Mouse (Mus musculus) MEL (cell line): ENCODE data around the gene Cadps2. TPM values are rescaled to one million over a fixed set of nuclear protein-coding genes. Genes with fewer than 3 reads are reported as not detected.

Experiments used
- DNase-seq: peaks from one replicate; pipeline ENCODE4 v3.0.0; 2011; ENCODE audit warnings: low read depth, low spot score
- H3K27ac ChIP-seq: 2 replicates; pipeline ENCODE4 v1.5.1; 2012; ENCODE audit warnings: low read depth, mild to moderate bottlenecking, control low read depth, low read length, moderate library complexity; ENCODE audit not compliant: control insufficient read depth
- H3K27me3 ChIP-seq, 2 experiments: fragments of 150-350 bp in 1 of 2; sonication (generic) in 1 of 2; 2 replicates each; pipeline ENCODE4 v1.6.1; 2012; ENCODE audit warnings: low read length in 2 of 2, mild to moderate bottlenecking in 2 of 2, improper control_type of control experiment in 1 of 2, moderate library complexity in 1 of 2; ENCODE audit not compliant: insufficient read depth in 2 of 2, control insufficient read depth in 1 of 2
- H3K36me3 ChIP-seq, 2 experiments: 2 replicates each; pipeline ENCODE4 v1.6.1; 2012 to 2014; ENCODE audit warnings: low read length in 2 of 2, improper control_type of control experiment in 1 of 2, inconsistent platforms in 1 of 2, mild to moderate bottlenecking in 1 of 2; ENCODE audit not compliant: insufficient read depth in 2 of 2, control insufficient read depth in 1 of 2
- H3K4me1 ChIP-seq, 2 experiments: fragments of 150-350 bp in 1 of 2; sonication (generic) in 1 of 2; 2 replicates each; pipeline ENCODE4 v1.6.1; 2012; ENCODE audit warnings: low read length in 2 of 2, improper control_type of control experiment in 1 of 2, mild to moderate bottlenecking in 1 of 2; ENCODE audit not compliant: insufficient read depth in 2 of 2, control insufficient read depth in 1 of 2
- H3K4me3 ChIP-seq, 2 experiments: fragments of 150-350 bp in 1 of 2; sonication (generic) in 1 of 2; 2 replicates each; pipeline ENCODE4 v1.5.1; 2012; ENCODE audit warnings: low read depth in 2 of 2, low read length in 2 of 2, mild to moderate bottlenecking in 2 of 2, moderate library complexity in 2 of 2, control low read depth in 1 of 2, improper control_type of control experiment in 1 of 2; ENCODE audit not compliant: control insufficient read depth in 1 of 2, insufficient read depth in 1 of 2
- H3K79me2 ChIP-seq: 2 replicates; pipeline ENCODE4 v1.6.1; 2012; ENCODE audit warnings: mild to moderate bottlenecking, low read length, moderate library complexity; ENCODE audit not compliant: control insufficient read depth, poor library complexity, insufficient read depth
- H3K9ac ChIP-seq: 2 replicates; pipeline ENCODE4 v1.6.1; 2012; ENCODE audit warnings: low read depth, mild to moderate bottlenecking, control low read depth, low read length, moderate library complexity; ENCODE audit not compliant: control insufficient read depth, poor library complexity, severe bottlenecking
- H3K9me3 ChIP-seq: fragments of 150-350 bp; sonication (generic); replicated peaks from 2 replicates; pipeline ENCODE4 v1.6.1; 2012; ENCODE audit warnings: mild to moderate bottlenecking, low read length, improper control_type of control experiment, moderate library complexity; ENCODE audit not compliant: insufficient read depth
- BHLHE40 ChIP-seq: IDR thresholded peaks from 2 replicates; pipeline ENCODE4 v1.6.1; 2012; ENCODE audit warnings: low read depth, mild to moderate bottlenecking, inconsistent platforms, low read length, improper control_type of control experiment, borderline replicate concordance
- CHD2 ChIP-seq: IDR thresholded peaks from 2 replicates; pipeline ENCODE4 v1.6.1; 2011; ENCODE audit warnings: low read length, improper control_type of control experiment
- CTCF ChIP-seq, 3 experiments: IDR thresholded peaks in 2 of 3; conservative IDR thresholded peaks in 1 of 3; 2 replicates each; pipeline ENCODE4 v1.5.1; 2011 to 2012; ENCODE audit warnings: low read length in 3 of 3, low read depth in 2 of 3, mild to moderate bottlenecking in 2 of 3, improper control_type of control experiment in 1 of 3, inconsistent platforms in 1 of 3, mixed read lengths in 1 of 3, moderate library complexity in 1 of 3; ENCODE audit not compliant: control insufficient read depth in 1 of 3, insufficient read depth in 1 of 3, poor library complexity in 1 of 3, severe bottlenecking in 1 of 3
- E2F4 ChIP-seq: IDR thresholded peaks from 2 replicates; pipeline ENCODE4 v1.6.1; 2011; ENCODE audit warnings: low read depth, low read length, improper control_type of control experiment, borderline replicate concordance
- EP300 ChIP-seq, 2 experiments: IDR thresholded peaks; 2 replicates each; pipeline ENCODE4 v1.6.1; 2011; ENCODE audit warnings: improper control_type of control experiment in 2 of 2, low read length in 2 of 2, low read depth in 1 of 2, mild to moderate bottlenecking in 1 of 2
- ETS1 ChIP-seq: IDR thresholded peaks from 2 replicates; pipeline ENCODE4 v1.6.1; 2012; ENCODE audit warnings: low read depth, mild to moderate bottlenecking, inconsistent platforms, low read length, improper control_type of control experiment, moderate library complexity
- GABPA ChIP-seq: IDR thresholded peaks from 2 replicates; pipeline ENCODE4 v1.6.1; 2012; ENCODE audit warnings: low read depth, mild to moderate bottlenecking, inconsistent platforms, low read length, improper control_type of control experiment, moderate library complexity
- GATA1 ChIP-seq: IDR thresholded peaks from 2 replicates; pipeline ENCODE4 v1.6.1; 2011; ENCODE audit warnings: low read depth, low read length, improper control_type of control experiment
- KAT2A ChIP-seq: conservative IDR thresholded peaks from 2 replicates; pipeline ENCODE4 v1.6.1; 2012; ENCODE audit warnings: low read depth, low read length, improper control_type of control experiment, inconsistent platforms
- MAX ChIP-seq: IDR thresholded peaks from 2 replicates; pipeline ENCODE4 v1.6.1; 2011; ENCODE audit warnings: low read length, improper control_type of control experiment
- MEF2A ChIP-seq: IDR thresholded peaks from 2 replicates; pipeline ENCODE4 v1.6.1; 2014; ENCODE audit warnings: low read depth, mild to moderate bottlenecking, inconsistent platforms, low read length, improper control_type of control experiment; ENCODE audit not compliant: poor library complexity, insufficient replicate concordance, severe bottlenecking; ENCODE audit errors: extremely low read depth
- MXI1 ChIP-seq: IDR thresholded peaks from 2 replicates; pipeline ENCODE4 v1.6.1; 2011; ENCODE audit warnings: mild to moderate bottlenecking, low read depth, low read length, improper control_type of control experiment
- MYC ChIP-seq: IDR thresholded peaks from 2 replicates; pipeline ENCODE4 v1.6.1; 2011; ENCODE audit warnings: low read depth, mild to moderate bottlenecking, low read length, improper control_type of control experiment, moderate library complexity
- NRF1 ChIP-seq: IDR thresholded peaks from 2 replicates; pipeline ENCODE4 v1.6.1; 2014; ENCODE audit warnings: low read depth, mild to moderate bottlenecking, inconsistent platforms, low read length, improper control_type of control experiment, moderate library complexity; ENCODE audit not compliant: poor library complexity, insufficient read depth, severe bottlenecking
- POLR2AphosphoS2 ChIP-seq: IDR thresholded peaks from 2 replicates; pipeline ENCODE4 v1.6.1; 2011; ENCODE audit warnings: low read length, improper control_type of control experiment
- RAD21 ChIP-seq: IDR thresholded peaks from 2 replicates; pipeline ENCODE4 v1.6.1; 2011; ENCODE audit warnings: mild to moderate bottlenecking, low read depth, low read length, improper control_type of control experiment
- RCOR1 ChIP-seq: IDR thresholded peaks from 2 replicates; pipeline ENCODE4 v1.6.1; 2012; ENCODE audit warnings: low read depth, mild to moderate bottlenecking, inconsistent platforms, low read length, improper control_type of control experiment
- SIN3A ChIP-seq: IDR thresholded peaks from 2 replicates; pipeline ENCODE4 v1.6.1; 2012; ENCODE audit warnings: low read length, improper control_type of control experiment, inconsistent platforms
- TAL1 ChIP-seq: IDR thresholded peaks from 2 replicates; pipeline ENCODE4 v1.6.1; 2012; ENCODE audit warnings: mild to moderate bottlenecking, inconsistent platforms, low read length, moderate library complexity, mixed read lengths
- TBP ChIP-seq: IDR thresholded peaks from 2 replicates; pipeline ENCODE4 v1.8.0; 2011; ENCODE audit warnings: low read depth, low read length, improper control_type of control experiment
- UBTF ChIP-seq: IDR thresholded peaks from 2 replicates; pipeline ENCODE4 v1.6.1; 2012; ENCODE audit warnings: low read depth, mild to moderate bottlenecking, inconsistent platforms, low read length, improper control_type of control experiment, moderate library complexity, borderline replicate concordance; ENCODE audit not compliant: insufficient read depth
- USF1 ChIP-seq: IDR thresholded peaks from 2 replicates; pipeline ENCODE4 v1.6.1; 2014; ENCODE audit warnings: low read depth, mild to moderate bottlenecking, inconsistent platforms, low read length, improper control_type of control experiment, moderate library complexity
- USF2 ChIP-seq, 2 experiments: IDR thresholded peaks; 2 replicates each; pipeline ENCODE4 v1.6.1; 2011 to 2012; ENCODE audit warnings: improper control_type of control experiment in 2 of 2, low read length in 2 of 2, borderline replicate concordance in 1 of 2, inconsistent platforms in 1 of 2, low read depth in 1 of 2, mild to moderate bottlenecking in 1 of 2; ENCODE audit not compliant: insufficient read depth in 1 of 2
- ZC3H11A ChIP-seq: IDR thresholded peaks from 2 replicates; pipeline ENCODE4 v1.6.1; 2012; ENCODE audit warnings: low read depth, mild to moderate bottlenecking, inconsistent platforms, low read length, improper control_type of control experiment
- ZMIZ1 ChIP-seq: IDR thresholded peaks from 2 replicates; pipeline ENCODE4 v1.6.1; 2012; ENCODE audit warnings: low read depth, mild to moderate bottlenecking, inconsistent platforms, low read length, improper control_type of control experiment, moderate library complexity
- ZNF384 ChIP-seq: IDR thresholded peaks from 2 replicates; pipeline ENCODE4 v1.6.1; 2012; ENCODE audit warnings: low read depth, mild to moderate bottlenecking, inconsistent platforms, low read length, improper control_type of control experiment
- polyA plus RNA-seq, 2 experiments: library from polyadenylated mRNA; stranded (reverse) in 1 of 2; unstranded in 1 of 2; fragments of >175 nt in 1 of 2; fragments of >200 nt in 1 of 2; gene quantifications; 2 replicates each; pipeline versions ENCODE4 v1.2.1 to v1.2.4; 2012; ENCODE audit warnings: low replicate concordance in 2 of 2, low read depth in 1 of 2; ENCODE audit not compliant: insufficient read length in 2 of 2, insufficient read depth in 1 of 2, missing spikeins in 1 of 2
- total RNA-seq: library from RNA; depleted of rRNA; stranded (reverse); fragments of 300-350 nt; gene quantifications from 2 replicates; pipeline ENCODE4 v1.2.3, GENCODE M21; 2012

The Cadps2 gene
- total and polyA plus RNA-seq, 3 experiments = not detected

DNA sequence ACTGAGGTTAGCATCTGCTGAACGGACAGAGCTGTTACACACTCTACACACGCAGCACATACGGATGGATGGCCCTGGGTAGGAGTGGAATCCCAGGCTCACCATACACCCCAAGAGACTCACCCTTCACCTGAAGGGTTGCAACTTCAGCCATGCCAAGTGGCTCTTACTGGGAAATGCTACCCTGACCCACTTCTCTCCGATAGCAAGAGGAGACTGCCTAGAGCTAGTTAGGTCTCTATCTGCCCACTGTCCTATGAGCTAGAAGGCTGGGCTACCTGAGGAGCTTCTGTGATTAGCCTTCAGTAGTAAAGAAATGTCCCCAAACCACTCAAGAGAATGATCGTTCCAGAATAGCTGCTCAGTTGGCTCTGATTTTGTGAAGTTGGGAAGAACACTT lies 2.1 kb downstream of the Cadps2 start:
- H3K27me3 ChIP-seq = no peaks in the 10 kb centered on the region
- H3K27ac ChIP-seq = no peak overlapping the region
- H3K9me3 ChIP-seq = no peaks in the 10 kb centered on the region
- H3K79me2 ChIP-seq = no peaks in the 10 kb centered on the region
- no peak for DNase-seq
- no peaks in the 10 kb centered on the region for H3K36me3 ChIP-seq
- H3K4me3 ChIP-seq = no peak overlapping the region
- TF ChIP-seq CHD2 = no peak
- TF ChIP-seq TAL1 = no peak
- no peak for TF ChIP-seq ETS1
- TF ChIP-seq EP300 (IDR thresholded peaks at IDR 0.05; ENCODE audit: low read depth in 1 of 2, low read length in 2 of 2) = no peak
- no peak for TF ChIP-seq CTCF (IDR thresholded peaks at IDR 0.05 in 2 of 3, conservative IDR thresholded peaks at IDR 0.05 in 1 of 3; ENCODE audit: control insufficient read depth in 1 of 3, insufficient read depth in 1 of 3, low read depth in 2 of 3, low read length in 3 of 3, poor library complexity in 1 of 3, severe bottlenecking in 1 of 3)
- TF ChIP-seq RCOR1 = no peak
- TF ChIP-seq GATA1 = no peak
- no peak for TF ChIP-seq MAX
- TF ChIP-seq POLR2AphosphoS2 = no peak
- no peak for TF ChIP-seq KAT2A
- no peak for TF ChIP-seq TBP
- no peak for TF ChIP-seq ZNF384
- TF ChIP-seq MEF2A = no peak
- TF ChIP-seq RAD21 = no peak
- no peak for TF ChIP-seq MXI1
- TF ChIP-seq SIN3A = no peak
- no peak for TF ChIP-seq ZC3H11A
- no peak for TF ChIP-seq E2F4
- no peak for TF ChIP-seq USF1
- H3K9ac ChIP-seq = no peak overlapping the region
- no peaks in the 10 kb centered on the region for H3K4me1 ChIP-seq

DNA sequence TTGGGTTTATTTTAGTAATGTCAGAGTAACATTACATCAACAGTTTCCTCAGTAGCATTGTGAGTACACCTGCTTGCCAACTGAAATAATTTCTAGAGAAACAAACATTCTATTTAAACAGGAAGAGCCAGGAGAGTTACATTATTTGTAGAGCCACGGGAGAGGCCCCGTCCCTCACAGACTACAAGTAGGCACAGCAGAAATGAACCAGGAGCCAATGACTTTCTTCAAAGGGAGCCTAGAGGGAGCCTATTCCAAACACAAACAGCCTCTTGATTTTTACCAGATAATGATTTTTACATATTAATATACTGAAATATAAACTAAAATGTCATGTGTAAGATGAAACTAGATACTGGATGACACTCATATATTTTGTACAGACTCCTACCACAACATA lies 2.5 kb downstream of the Cadps2 start:
- Histone ChIP-seq H3K27ac (no peak overlapping the region), H3K27me3 (no peaks in the 10 kb centered on the region), H3K4me1 (no peaks in the 10 kb centered on the region), H3K36me3 (no peaks in the 10 kb centered on the region), H3K79me2 (no peaks in the 10 kb centered on the region), H3K4me3 (no peak overlapping the region), H3K9me3 (no peaks in the 10 kb centered on the region), H3K9ac (no peak overlapping the region)
- no peak for DNase-seq
- TF ChIP-seq RCOR1 (no peak), SIN3A (no peak), EP300 (IDR thresholded peaks at IDR 0.05; ENCODE audit: low read depth in 1 of 2, low read length in 2 of 2) (no peak), MYC (no peak), BHLHE40 (no peak), POLR2AphosphoS2 (no peak), GABPA (no peak), UBTF (no peak), KAT2A (no peak), USF2 (IDR thresholded peaks at IDR 0.05; ENCODE audit: borderline replicate concordance in 1 of 2, insufficient read depth in 1 of 2, low read depth in 1 of 2, low read length in 2 of 2) (no peak), USF1 (no peak), NRF1 (no peak), TAL1 (no peak), MEF2A (no peak), ZMIZ1 (no peak), RAD21 (no peak), MXI1 (no peak), E2F4 (no peak)
